Mouse (Mus musculus) ES-Bruce4 (cell line): Measurements from ENCODE around the gene B4galnt1.

ENCODE experiments used
- CTCF ChIP-seq: IDR thresholded peaks from one replicate; pipeline ENCODE4 v1.8.1; 2011; ENCODE audit warnings: low read depth, low read length
- POLR2A ChIP-seq: IDR thresholded peaks from one replicate; pipeline ENCODE4 v1.8.1; 2011; ENCODE audit warnings: low read length; ENCODE audit not compliant: insufficient read depth

DNA sequence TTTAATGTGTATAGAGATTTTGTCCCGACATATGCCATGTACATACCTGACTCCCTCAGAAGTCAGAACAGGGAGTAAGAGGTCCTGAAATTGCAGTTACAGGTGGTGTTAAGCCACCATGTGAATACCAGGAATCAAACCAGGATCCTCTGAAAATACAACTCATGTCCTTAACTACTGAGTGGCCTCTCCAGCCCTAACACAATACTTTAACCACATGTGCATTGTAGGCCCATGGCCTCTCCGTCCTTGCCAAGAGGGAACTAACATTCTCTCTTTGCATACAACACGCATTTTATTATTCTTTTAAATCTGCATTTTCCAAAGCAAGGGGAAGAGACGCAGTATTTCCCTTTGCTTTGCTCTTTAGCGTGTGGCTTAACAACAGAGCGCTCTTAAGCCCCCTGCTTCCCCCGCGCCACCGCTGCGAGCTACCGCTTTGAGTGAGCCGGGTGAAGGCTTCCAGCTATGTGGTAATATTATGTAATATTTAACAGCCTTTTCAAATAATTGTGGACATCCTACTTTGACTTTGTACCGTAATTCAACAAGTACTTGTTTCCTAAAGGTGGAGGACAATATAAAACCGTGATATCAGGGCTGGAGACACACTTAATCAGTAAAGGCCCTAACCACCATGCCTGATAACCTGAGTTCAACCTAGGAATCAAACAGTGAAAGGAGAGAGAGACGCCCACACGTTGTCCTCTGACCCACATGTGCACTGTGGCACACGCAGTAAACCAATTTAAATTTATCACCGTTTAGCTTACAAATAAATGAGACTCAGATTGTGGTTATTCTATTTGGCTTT is 26.5 kb upstream of the B4galnt1 start:
- TF ChIP-seq CTCF: no peak
- no peak for TF ChIP-seq POLR2A
